Mouse (Mus musculus): Measurements from ENCODE around the gene Erc2. TPM values are rescaled to one million over a fixed set of nuclear protein-coding genes. Genes with fewer than 3 reads are reported as not detected.

Erc2 gene
- polyA plus RNA-seq, 1 experiment from 2014 or later = 1.9 TPM

DNA sequence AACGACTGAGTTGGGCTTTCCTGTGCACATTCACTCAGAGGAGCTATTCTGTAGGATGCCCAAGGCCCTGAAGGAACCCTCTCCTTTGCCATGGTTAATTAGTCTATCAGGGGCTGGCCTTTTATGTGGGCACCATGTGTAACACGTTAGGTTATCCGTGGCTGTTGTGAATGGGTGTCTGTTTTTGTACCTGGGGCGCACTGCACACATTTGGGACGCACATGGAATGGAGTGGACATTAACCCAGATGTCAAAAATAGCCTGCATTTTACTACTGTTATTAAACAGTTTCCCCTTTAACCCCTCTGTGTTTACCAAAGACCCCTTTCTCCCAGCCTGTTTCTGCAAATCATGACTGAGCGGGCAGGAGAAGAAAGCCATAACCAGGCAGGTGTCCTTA, 848.0 kb downstream of the Erc2 start:
- Histone ChIP-seq H3K4me2 (ENCODE audit: low read depth, low read length) (no peak overlapping the region), H3K27ac (ENCODE audit: low read depth) (no peak overlapping the region), H3K36me3 (replicated peaks; ENCODE audit: insufficient read depth, low read length) (no peaks in the 10 kb centered on the region), H3K9ac (replicated peaks) (no peak overlapping the region), H3K9me3 (ENCODE audit: low read length) (no peaks in the 10 kb centered on the region), H3K4me1 (ENCODE audit: insufficient read depth) (no peaks in the 10 kb centered on the region), H3K4me3 (ENCODE audit: low read depth, low read length) (no peak overlapping the region), H3K27me3 (ENCODE audit: insufficient read depth, low read length) (no peaks in the 10 kb centered on the region)
- ATAC-seq = no peak
- WGBS (ENCODE audit: insufficient replicate concordance) = 73% methylated on average over 6 of the region's 6 CpGs
- DNase-seq = no peak
- TF ChIP-seq EP300 (IDR thresholded peaks at IDR 0.05; ENCODE audit: low read depth) (no peak), CTCF (IDR thresholded peaks at IDR 0.05; ENCODE audit: low read depth) (no peak)

DNA sequence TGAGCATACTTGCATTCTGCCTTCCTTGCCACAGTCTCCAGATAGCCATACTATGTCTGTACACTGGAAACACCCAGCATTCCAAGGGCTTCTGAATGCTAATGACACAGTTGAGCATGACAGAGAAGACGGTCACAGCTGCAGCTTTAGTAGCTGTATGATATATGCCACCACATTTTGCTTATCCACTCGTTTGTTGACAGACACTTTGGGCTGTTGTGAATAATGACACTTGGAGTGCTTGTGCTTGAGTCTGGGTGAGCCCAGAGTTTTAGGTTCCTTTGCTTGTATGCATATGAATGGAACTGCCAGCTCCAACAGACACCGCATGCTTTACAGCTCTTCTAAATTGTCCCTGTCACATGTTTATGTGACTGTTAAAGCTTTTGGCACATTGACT, 852.8 kb downstream of the Erc2 start:
- no peak for TF ChIP-seq CTCF (IDR thresholded peaks at IDR 0.05; ENCODE audit: low read depth)
- no peak for TF ChIP-seq EP300 (IDR thresholded peaks at IDR 0.05; ENCODE audit: low read depth)
- 72% methylated on average over 3 of the region's 3 CpGs for WGBS (ENCODE audit: insufficient replicate concordance)
- DNase-seq (no peak), ATAC-seq (no peak)
- Histone ChIP-seq H3K36me3 (replicated peaks; ENCODE audit: insufficient read depth, low read length) (no peaks in the 10 kb centered on the region), H3K27me3 (ENCODE audit: insufficient read depth, low read length) (no peaks in the 10 kb centered on the region), H3K4me2 (ENCODE audit: low read depth, low read length) (no peak overlapping the region), H3K9ac (replicated peaks) (no peak overlapping the region), H3K9me3 (ENCODE audit: low read length) (no peaks in the 10 kb centered on the region), H3K4me1 (ENCODE audit: insufficient read depth) (no peaks in the 10 kb centered on the region), H3K27ac (ENCODE audit: low read depth) (no peak overlapping the region), H3K4me3 (ENCODE audit: low read depth, low read length) (no peak overlapping the region)

DNA sequence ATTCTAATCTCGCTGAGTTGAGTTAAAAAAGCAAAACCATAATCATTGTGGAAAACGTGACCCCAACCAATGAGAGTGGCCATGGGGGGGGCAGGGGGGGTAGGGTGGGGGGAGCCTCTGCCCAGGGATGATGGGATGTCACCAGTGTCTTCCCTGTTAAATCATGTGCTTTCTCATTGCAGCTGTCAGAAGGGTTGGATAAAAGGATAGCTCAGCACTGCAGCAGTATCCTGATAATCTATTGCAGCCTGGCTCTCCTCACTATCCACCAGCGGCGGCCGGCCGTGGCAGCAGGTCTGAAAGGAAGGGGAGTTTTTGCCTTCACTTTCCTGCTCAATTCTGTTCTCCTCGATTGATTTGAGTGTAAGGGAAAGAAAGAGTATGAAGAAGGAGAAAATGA, 853.2 kb downstream of the Erc2 start:
- ATAC-seq (no peak), DNase-seq (no peak)
- Histone ChIP-seq H3K9ac (replicated peaks) (no peak overlapping the region), H3K36me3 (replicated peaks; ENCODE audit: insufficient read depth, low read length) (no peaks in the 10 kb centered on the region), H3K4me3 (ENCODE audit: low read depth, low read length) (no peak overlapping the region), H3K4me1 (ENCODE audit: insufficient read depth) (no peaks in the 10 kb centered on the region), H3K9me3 (ENCODE audit: low read length) (no peaks in the 10 kb centered on the region), H3K27me3 (ENCODE audit: insufficient read depth, low read length) (no peaks in the 10 kb centered on the region), H3K27ac (ENCODE audit: low read depth) (no peak overlapping the region), H3K4me2 (ENCODE audit: low read depth, low read length) (no peak overlapping the region)
- TF ChIP-seq CTCF (IDR thresholded peaks at IDR 0.05; ENCODE audit: low read depth) = no peak
- TF ChIP-seq EP300 (IDR thresholded peaks at IDR 0.05; ENCODE audit: low read depth) = no peak
- WGBS (ENCODE audit: insufficient replicate concordance) = 44% methylated on average over 7 of the region's 7 CpGs

DNA sequence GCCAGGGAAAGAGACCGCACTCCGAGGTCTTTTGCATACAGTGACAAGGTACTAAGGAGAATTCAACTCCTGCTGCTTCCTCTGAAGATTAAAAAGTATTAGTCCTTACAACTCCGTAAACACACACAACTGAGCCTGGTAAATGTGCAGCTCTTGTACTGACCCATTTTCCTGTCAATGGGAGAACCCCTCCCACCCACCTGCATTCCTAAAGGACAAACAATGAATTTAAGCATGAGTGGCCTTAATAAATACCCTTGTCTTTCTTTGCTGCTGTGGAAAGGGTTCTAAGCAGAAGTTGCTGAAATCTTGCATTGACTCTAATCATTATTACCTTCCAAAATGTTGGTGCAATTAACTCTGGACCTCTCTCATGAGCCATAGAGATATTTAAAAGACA, 854.5 kb downstream of the Erc2 start:
- DNase-seq = no peak
- WGBS (ENCODE audit: insufficient replicate concordance) = 66% methylated on average over 3 of the region's 3 CpGs
- Histone ChIP-seq H3K27ac (ENCODE audit: low read depth) (no peak overlapping the region), H3K4me2 (ENCODE audit: low read depth, low read length) (no peak overlapping the region), H3K27me3 (ENCODE audit: insufficient read depth, low read length) (no peaks in the 10 kb centered on the region), H3K4me1 (ENCODE audit: insufficient read depth) (no peaks in the 10 kb centered on the region), H3K36me3 (replicated peaks; ENCODE audit: insufficient read depth, low read length) (no peaks in the 10 kb centered on the region), H3K9me3 (ENCODE audit: low read length) (no peaks in the 10 kb centered on the region), H3K9ac (replicated peaks) (no peak overlapping the region), H3K4me3 (ENCODE audit: low read depth, low read length) (no peak overlapping the region)
- TF ChIP-seq EP300 (IDR thresholded peaks at IDR 0.05; ENCODE audit: low read depth) (no peak), CTCF (IDR thresholded peaks at IDR 0.05; ENCODE audit: low read depth) (no peak)
- no peak for ATAC-seq

DNA sequence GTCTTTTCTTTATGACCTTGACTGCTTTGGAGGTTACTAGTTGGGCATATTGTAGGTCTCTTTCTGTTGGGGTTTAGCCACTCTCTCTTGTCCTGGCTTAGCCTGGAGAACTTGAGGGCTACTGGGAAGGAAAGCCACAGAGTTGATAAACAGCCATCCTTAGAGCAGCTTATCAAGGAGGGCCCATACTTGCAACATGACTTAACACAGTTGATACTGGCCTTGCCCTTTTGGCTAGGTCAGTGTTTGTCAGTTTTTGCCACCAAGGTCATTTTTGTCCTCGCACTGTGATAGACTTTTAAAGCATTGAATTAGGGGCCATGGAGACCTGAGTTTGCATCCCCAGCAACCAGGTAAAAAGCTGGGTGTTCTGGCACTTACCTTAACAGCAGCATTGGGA, 858.6 kb downstream of the Erc2 start:
- Histone ChIP-seq H3K9ac (replicated peaks) (no peak overlapping the region), H3K4me3 (ENCODE audit: low read depth, low read length) (no peak overlapping the region), H3K36me3 (replicated peaks; ENCODE audit: insufficient read depth, low read length) (no peaks in the 10 kb centered on the region), H3K4me2 (ENCODE audit: low read depth, low read length) (no peak overlapping the region), H3K27me3 (ENCODE audit: insufficient read depth, low read length) (no peaks in the 10 kb centered on the region), H3K9me3 (ENCODE audit: low read length) (no peaks in the 10 kb centered on the region), H3K4me1 (ENCODE audit: insufficient read depth) (no peaks in the 10 kb centered on the region), H3K27ac (ENCODE audit: low read depth) (no peak overlapping the region)
- 74% methylated on average over 1 of the region's 1 CpGs for WGBS (ENCODE audit: insufficient replicate concordance)
- no peak for DNase-seq
- no peak for ATAC-seq
- TF ChIP-seq CTCF (IDR thresholded peaks at IDR 0.05; ENCODE audit: low read depth) (no peak), EP300 (IDR thresholded peaks at IDR 0.05; ENCODE audit: low read depth) (no peak)

DNA sequence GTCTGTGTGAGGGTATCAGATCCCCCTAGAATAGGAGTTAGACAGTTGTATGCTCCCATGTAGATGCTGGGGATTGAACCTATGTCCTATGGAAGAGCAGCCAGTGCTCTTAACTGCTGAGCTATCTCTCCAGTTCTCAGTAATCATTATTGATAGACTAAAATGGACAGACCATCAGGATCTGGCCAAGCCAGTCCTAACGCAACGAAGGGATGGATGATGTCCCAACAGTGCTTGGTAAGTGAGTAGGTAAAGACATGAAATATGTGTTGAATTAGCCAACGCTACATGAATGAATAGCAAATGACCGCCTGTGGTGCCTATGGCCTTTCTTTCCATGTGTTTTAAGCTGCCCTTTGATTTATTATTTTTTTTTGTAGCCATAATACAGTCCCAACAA, 871.6 kb downstream of the Erc2 start:
- no peak overlapping the region for H3K9ac ChIP-seq (replicated peaks)
- no peaks in the 10 kb centered on the region for H3K36me3 ChIP-seq (replicated peaks; ENCODE audit: insufficient read depth, low read length)
- H3K9me3 ChIP-seq (ENCODE audit: low read length) = no peaks in the 10 kb centered on the region
- H3K27ac ChIP-seq (ENCODE audit: low read depth) = no peak overlapping the region
- ATAC-seq (no peak), DNase-seq (no peak)
- no peaks in the 10 kb centered on the region for H3K4me1 ChIP-seq (ENCODE audit: insufficient read depth)
- no peak overlapping the region for H3K4me3 ChIP-seq (ENCODE audit: low read depth, low read length)
- H3K27me3 ChIP-seq (ENCODE audit: insufficient read depth, low read length) = no peaks in the 10 kb centered on the region
- WGBS (ENCODE audit: insufficient replicate concordance) = 82% methylated on average over 4 of the region's 4 CpGs
- TF ChIP-seq CTCF (IDR thresholded peaks at IDR 0.05; ENCODE audit: low read depth) = no peak
- no peak for TF ChIP-seq EP300 (IDR thresholded peaks at IDR 0.05; ENCODE audit: low read depth)
- no peak overlapping the region for H3K4me2 ChIP-seq (ENCODE audit: low read depth, low read length)

GRCm38 (mm10) chr14:28494273-28494672, 872.0 kb downstream of the Erc2 start:
- H3K27me3 ChIP-seq (ENCODE audit: insufficient read depth, low read length) = no peaks in the 10 kb centered on the region
- WGBS (ENCODE audit: insufficient replicate concordance) = 76% methylated on average over 5 of the region's 5 CpGs
- H3K4me1 ChIP-seq (ENCODE audit: insufficient read depth) = no peaks in the 10 kb centered on the region
- no peaks in the 10 kb centered on the region for H3K36me3 ChIP-seq (replicated peaks; ENCODE audit: insufficient read depth, low read length)
- TF ChIP-seq CTCF (IDR thresholded peaks at IDR 0.05; ENCODE audit: low read depth) (no peak), EP300 (IDR thresholded peaks at IDR 0.05; ENCODE audit: low read depth) (no peak)
- no peak overlapping the region for H3K4me3 ChIP-seq (ENCODE audit: low read depth, low read length)
- no peak for DNase-seq
- H3K4me2 ChIP-seq (ENCODE audit: low read depth, low read length) = no peak overlapping the region
- H3K27ac ChIP-seq (ENCODE audit: low read depth) = no peak overlapping the region
- ATAC-seq = no peak
- no peaks in the 10 kb centered on the region for H3K9me3 ChIP-seq (ENCODE audit: low read length)
- no peak overlapping the region for H3K9ac ChIP-seq (replicated peaks)

All from liver, postnatal 0 days (tissue).